Mouse (Mus musculus) C2C12 (cell line): ENCODE measurements around the gene Ppp1r14a. TPM values are rescaled to one million over a fixed set of nuclear protein-coding genes. Genes with fewer than 3 reads are reported as not detected.

Experiments used
- H3K27me3 ChIP-seq: one replicate; pipeline ENCODE4 v1.6.1; 2011; ENCODE audit not compliant: control insufficient read depth, insufficient read depth, insufficient read length
- H3K36me3 ChIP-seq: one replicate; pipeline ENCODE4 v1.6.1; 2011; ENCODE audit not compliant: control insufficient read depth, insufficient read depth
- H3K4me3 ChIP-seq: one replicate; pipeline ENCODE4 v1.5.1; 2011; ENCODE audit warnings: mild to moderate bottlenecking, control low read depth; ENCODE audit not compliant: poor library complexity, insufficient read depth, severe bottlenecking
- H3K79me2 ChIP-seq: one replicate; pipeline ENCODE4 v1.6.1; 2011; ENCODE audit not compliant: control insufficient read depth, insufficient read depth
- H3K79me3 ChIP-seq: one replicate; pipeline ENCODE4 v1.6.1; 2011; ENCODE audit warnings: low read depth, control low read depth
- H3ac ChIP-seq: one replicate; pipeline ENCODE3; 2011; ENCODE audit warnings: low read depth; ENCODE audit not compliant: control insufficient read depth, insufficient read length
- CEBPB ChIP-seq: IDR thresholded peaks from one replicate; pipeline ENCODE4 v1.6.1; 2011; ENCODE audit warnings: low read depth, mild to moderate bottlenecking, control low read depth, moderate library complexity
- CTCF ChIP-seq: IDR thresholded peaks from one replicate; pipeline ENCODE4 v1.5.1; 2011; ENCODE audit not compliant: control insufficient read depth, insufficient read depth, insufficient read length
- FOSL1 ChIP-seq: IDR thresholded peaks from one replicate; pipeline ENCODE4 v1.8.0; 2011; ENCODE audit warnings: mild to moderate bottlenecking, low read length; ENCODE audit not compliant: poor library complexity, insufficient read depth, severe bottlenecking
- MAX ChIP-seq: IDR thresholded peaks from one replicate; pipeline ENCODE4 v1.6.1; 2011; ENCODE audit warnings: mild to moderate bottlenecking, control low read depth
- MYOD1 ChIP-seq: IDR thresholded peaks from one replicate; pipeline ENCODE4 v1.6.1; 2011; ENCODE audit warnings: low read depth; ENCODE audit not compliant: control insufficient read depth, insufficient read length
- MYOG ChIP-seq: IDR thresholded peaks from one replicate; pipeline ENCODE4 v1.6.1; 2011; ENCODE audit not compliant: control insufficient read depth, insufficient read length; ENCODE audit errors: extremely low read depth
- USF1 ChIP-seq: IDR thresholded peaks from one replicate; pipeline ENCODE4 v1.6.1; 2011; ENCODE audit warnings: low read depth, mild to moderate bottlenecking, control low read depth, moderate library complexity
- polyA plus RNA-seq: library from polyadenylated mRNA; unstranded; fragments of >200 nt; fragmentation: generic; extraction: Trizol; gene quantifications from one replicate; pipeline ENCODE4 v1.2.1, GENCODE M21; 2012; ENCODE audit warnings: missing spikeins

Ppp1r14a gene
- polyA plus RNA-seq, 1 experiment, result 0.43 TPM

DNA sequence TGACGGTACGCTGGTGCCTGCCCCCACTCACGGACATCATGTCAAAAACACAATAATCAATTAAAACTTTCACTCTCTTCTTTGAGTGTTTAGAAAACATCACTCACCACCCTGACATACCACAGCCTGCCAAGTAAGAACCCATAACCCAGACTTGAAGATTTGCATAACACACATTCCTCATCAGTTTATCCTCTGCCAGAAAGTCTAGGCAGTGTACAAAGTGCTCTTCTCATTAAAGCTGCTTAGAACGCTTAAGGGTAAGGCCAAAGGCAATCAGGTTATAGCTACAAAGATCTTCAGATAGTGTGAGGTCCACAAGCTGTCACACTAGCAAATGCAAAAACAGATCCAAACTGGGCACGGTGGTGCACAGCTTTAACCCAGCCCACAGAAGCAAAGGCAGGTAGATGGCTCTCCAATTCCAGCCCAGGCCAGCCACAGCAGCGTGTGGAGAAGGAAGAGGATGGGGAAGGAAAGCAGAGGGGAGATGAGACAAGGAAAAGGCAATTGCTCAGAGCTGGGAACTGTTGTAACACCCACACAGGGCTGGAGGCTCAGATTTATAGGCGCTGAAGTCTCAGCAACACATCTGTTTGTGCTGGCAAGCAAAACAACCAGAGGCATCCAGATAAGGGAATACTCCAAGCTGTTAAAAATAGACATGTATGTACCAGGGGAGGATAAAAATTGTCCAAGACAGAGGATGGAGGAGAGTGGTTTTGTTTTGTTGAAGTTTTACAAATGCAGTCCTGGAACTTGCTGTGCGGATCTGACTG lies 17.2 kb upstream of the Ppp1r14a start:
- Histone ChIP-seq H3K27me3 (no peaks in the 10 kb centered on the region), H3ac (no peak overlapping the region), H3K79me3 (no peaks in the 10 kb centered on the region), H3K79me2 (no peaks in the 10 kb centered on the region), H3K4me3 (no peak overlapping the region), H3K36me3 (no peaks in the 10 kb centered on the region)
- TF ChIP-seq USF1, result no peak
- no peak for TF ChIP-seq MYOD1

DNA sequence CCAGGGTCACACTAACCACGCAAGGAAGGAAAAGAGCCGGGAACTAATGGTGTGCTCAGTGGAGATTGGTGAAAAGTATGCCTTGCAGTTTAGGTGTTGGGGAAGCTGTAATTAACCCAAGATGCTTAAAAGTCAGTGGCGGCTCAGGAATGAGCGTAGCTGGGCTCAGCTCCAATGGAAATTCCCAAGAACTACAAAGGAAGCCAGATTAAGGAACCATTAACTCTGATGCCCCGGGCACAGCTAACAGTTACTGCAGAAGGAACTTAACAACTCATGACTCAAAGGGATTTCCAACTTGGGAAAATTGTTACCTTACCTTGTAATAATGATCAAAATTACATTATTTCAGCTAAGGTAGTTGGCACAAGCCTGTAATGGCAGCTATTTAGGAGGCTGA lies 12.4 kb upstream of the Ppp1r14a start:
- no peaks in the 10 kb centered on the region for H3K79me2 ChIP-seq
- no peak for TF ChIP-seq CEBPB
- TF ChIP-seq MYOG, result no peak
- no peak for TF ChIP-seq USF1
- TF ChIP-seq MYOD1, result no peak
- TF ChIP-seq FOSL1, result no peak
- no peak for TF ChIP-seq MAX
- no peak for TF ChIP-seq CTCF
- no peak overlapping the region for H3ac ChIP-seq
- H3K4me3 ChIP-seq, result no peak overlapping the region
- peaks cover 7% of the 10 kb centered on the region for H3K27me3 ChIP-seq
- H3K79me3 ChIP-seq, result no peaks in the 10 kb centered on the region
- no peaks in the 10 kb centered on the region for H3K36me3 ChIP-seq

DNA sequence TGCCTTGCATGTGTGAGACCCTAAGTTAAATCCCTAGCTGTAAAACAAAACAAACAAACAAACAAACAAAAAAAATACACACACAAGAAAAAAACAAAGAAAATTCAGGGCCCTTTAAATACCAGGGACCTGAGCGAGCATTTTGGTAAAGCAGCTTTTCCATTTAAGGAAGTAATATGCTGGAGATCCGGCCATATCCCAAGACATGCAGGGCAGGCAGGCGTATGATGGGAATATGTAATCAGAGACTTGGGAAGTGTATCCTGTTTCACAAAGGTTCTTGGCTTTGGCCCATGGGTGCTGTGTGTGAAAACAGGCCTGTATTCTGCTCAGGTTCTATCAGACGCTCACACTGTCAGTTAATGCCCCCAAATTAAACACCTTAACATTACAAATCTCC lies 11.6 kb upstream of the Ppp1r14a start:
- Histone ChIP-seq H3K79me3 (no peaks in the 10 kb centered on the region), H3ac (no peak overlapping the region), H3K27me3 (peaks cover 12% of the 10 kb centered on the region), H3K36me3 (no peaks in the 10 kb centered on the region), H3K4me3 (no peak overlapping the region), H3K79me2 (no peaks in the 10 kb centered on the region)
- no peak for TF ChIP-seq CEBPB
- TF ChIP-seq MAX, result no peak
- no peak for TF ChIP-seq FOSL1
- no peak for TF ChIP-seq CTCF
- TF ChIP-seq MYOG, result no peak
- no peak for TF ChIP-seq USF1
- TF ChIP-seq MYOD1, result no peak

DNA sequence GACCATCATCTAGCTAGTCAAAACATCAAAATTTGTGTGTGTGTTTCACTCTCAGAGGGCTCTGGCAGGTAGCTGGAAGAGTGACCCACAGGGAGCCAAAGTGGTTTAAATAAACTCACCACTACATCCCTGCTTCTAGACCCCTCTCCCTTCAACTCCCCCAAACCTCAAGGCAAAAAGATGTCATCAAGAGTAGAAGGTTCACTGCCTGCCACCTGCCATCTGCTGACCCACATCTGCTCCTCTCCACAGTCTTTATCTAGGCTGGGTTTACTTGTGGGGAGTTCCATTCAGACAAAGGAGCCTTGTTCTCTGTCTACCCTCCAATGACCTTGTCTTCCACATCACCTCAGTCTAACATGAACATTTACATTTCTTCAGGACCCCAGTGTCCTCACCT lies 9.8 kb upstream of the Ppp1r14a start:
- Histone ChIP-seq H3K79me2 (no peaks in the 10 kb centered on the region), H3K36me3 (no peaks in the 10 kb centered on the region), H3ac (no peak overlapping the region), H3K4me3 (no peak overlapping the region), H3K79me3 (no peaks in the 10 kb centered on the region), H3K27me3 (peaks cover 12% of the 10 kb centered on the region)
- TF ChIP-seq FOSL1, result no peak

DNA sequence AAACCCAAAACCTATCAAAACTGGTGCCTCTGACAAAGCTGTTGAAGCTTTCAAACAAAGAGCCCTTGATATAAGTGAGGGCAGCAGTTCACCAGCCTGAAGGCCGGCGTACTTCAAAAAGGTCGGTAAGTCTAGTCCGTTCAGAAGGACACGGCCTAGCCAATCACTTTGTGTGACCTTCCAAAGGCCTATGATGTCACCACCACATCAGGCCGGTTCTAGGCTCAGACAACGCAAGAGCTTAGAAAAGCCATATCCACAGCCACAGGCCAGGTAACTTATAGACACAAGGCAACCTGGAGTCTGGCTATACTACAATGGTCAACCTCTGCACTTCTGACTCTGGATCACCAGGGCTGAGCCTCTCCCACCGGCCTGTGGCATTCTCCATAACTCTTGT lies 9.2 kb upstream of the Ppp1r14a start:
- H3K36me3 ChIP-seq, result no peaks in the 10 kb centered on the region
- no peak overlapping the region for H3ac ChIP-seq
- H3K79me2 ChIP-seq, result no peaks in the 10 kb centered on the region
- H3K79me3 ChIP-seq, result no peaks in the 10 kb centered on the region
- no peak overlapping the region for H3K4me3 ChIP-seq
- TF ChIP-seq USF1 (no peak), MAX (no peak), MYOG (no peak), MYOD1 (no peak), CTCF (no peak), CEBPB (no peak), FOSL1 (no peak)
- H3K27me3 ChIP-seq, result peaks cover 12% of the 10 kb centered on the region

DNA sequence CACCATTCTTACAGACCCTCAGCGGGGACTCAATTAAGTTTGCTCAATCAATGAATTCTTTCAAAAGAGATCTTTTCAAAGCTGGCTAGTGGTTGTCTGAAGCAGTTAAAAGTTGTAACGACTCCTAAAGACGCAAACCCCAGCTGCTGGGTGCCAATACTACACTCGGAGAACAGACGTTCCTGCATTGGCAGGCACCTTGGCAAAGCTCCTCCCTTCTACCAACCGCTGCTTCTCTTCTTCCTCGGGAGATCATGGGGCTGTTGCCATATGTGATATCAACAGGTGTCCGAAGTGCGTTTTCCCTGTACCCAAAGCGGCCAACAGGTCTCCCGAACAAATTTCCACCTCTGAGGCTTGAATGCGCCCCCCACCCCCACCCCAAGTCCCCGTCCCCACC lies 8.3 kb upstream of the Ppp1r14a start:
- Histone ChIP-seq H3ac (no peak overlapping the region), H3K79me2 (no peaks in the 10 kb centered on the region), H3K79me3 (no peaks in the 10 kb centered on the region), H3K27me3 (peaks cover 12% of the 10 kb centered on the region), H3K4me3 (no peak overlapping the region), H3K36me3 (no peaks in the 10 kb centered on the region)
- TF ChIP-seq MYOG (no peak), MAX (no peak), USF1 (no peak), CTCF (no peak), FOSL1 (no peak), CEBPB (no peak), MYOD1 (no peak)
